Mouse (Mus musculus) T-helper 2 cell (primary cell): ENCODE results near the gene Rbm20.

ENCODE experiments used
- in situ Hi-C: fragments of 300-600 bp; cut with MboI, MseI; formaldehyde crosslinking; loops from one replicate; pipeline ENCODE4 v1.15.1; 2025; ENCODE audit warnings: high pct_unique_total_duplicates

Gene Rbm20

DNA sequence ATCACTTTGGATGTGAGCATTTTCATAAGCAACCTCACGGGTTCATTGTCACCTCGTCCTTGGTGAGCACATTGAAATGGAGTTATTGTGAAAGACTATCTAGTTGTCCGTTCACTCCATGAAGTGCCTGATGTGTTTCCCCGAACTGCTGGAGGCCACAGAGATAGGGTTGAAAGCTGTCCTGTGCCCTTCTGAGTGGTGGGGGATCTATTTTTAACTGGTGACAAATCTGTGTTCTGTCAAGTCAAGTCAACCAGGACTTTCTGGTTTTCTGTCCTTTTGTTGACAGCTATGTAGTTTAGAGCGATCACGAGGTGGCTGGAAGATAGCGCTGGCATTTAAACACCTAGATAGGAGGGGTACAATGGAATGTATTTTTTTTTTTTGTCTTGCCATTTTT, 39.4 kb downstream of the Rbm20 start:
- in situ Hi-C loops: no loop called here

DNA sequence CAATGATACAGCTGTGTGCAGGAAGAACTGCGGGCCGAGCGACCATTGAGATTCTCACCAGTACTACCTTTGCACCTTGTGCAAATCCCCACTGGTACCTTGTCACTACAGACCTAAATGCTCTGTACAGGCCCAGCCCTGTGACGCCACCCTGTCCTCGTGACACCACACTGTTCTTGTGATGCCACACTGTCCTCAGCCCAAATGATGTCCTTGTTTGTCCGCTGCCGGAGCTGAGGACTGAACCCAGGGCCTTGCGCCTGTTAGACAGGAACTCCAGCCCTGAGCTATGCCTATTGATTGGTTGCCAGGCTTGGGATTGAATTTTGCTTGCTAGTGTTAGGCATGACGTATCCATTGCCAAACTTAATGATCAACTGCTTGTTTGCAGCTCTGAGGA, 40.3 kb downstream of the Rbm20 start:
- in situ Hi-C loops: no loop called here

DNA sequence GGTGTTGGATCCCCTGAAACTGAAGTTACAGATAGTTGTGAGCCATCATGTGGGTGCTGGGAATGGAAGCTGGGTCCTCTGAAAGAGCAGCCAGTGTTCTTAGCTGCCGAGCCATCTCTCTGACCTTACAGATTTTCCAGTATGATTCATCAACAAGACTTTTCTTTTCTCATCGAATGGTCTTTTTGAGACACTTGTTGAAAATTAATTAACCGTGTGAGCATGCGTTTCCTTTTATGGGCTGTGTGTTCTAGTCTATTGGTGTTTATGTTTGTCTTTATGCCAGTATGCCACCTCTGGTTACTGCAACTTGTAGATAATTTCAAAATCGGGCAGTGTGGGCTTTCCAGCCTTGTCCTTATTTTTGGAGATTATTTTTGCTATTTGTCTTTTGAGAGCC, 45.1 kb downstream of the Rbm20 start:
- in situ Hi-C loops: no loop called here

DNA sequence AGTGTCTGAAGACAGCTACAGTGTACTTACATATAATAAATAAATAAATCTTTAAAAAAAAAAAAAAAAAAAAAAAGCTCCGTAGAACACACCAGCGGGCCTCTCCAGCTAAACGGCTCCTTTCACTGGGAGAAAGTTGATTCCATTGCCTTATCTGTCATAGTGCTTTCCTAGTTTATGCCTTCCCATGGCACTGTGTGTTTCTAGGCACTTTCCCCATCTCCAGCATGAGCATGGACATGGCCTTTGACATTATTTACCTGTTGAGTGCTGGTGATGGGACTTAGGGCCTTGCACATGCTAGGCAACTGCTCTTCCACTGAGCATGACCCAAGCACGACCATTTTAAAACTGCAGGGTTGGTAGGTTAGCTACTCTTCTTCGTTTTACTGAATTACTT, 46.9 kb downstream of the Rbm20 start:
- in situ Hi-C loops: no loop called here

DNA sequence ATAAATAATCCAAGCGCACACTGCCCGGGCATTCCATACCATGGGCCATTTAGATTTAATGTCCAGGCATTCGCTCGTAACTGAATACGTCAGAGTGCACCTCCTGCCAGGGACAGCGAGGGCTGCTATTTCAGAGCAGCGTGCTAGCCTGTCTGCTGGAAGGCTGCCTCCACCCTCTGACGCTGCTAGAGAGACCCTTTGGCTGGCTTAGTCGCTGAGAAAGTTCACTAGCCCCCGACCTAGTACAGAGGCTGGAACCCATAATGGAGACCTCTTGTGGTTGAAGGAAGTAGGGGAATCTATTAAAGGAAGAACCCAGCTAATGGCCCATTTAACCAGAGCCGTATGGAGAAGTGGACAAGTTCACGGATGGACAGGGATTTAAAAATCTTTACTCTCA, 49.2 kb downstream of the Rbm20 start:
- in situ Hi-C loops: loop anchor here (5.0 kb wide), 1 partner anchor 54 kb away; no protein-coding TSS in a partner anchor

- in situ Hi-C loops: loop anchor here (5.0 kb wide), 1 partner anchor 54 kb away; no protein-coding TSS in a partner anchor
These were observed 49.6 kb downstream of the Rbm20 start for GRCm38 (mm10) chr19:53726755-53727154.

DNA sequence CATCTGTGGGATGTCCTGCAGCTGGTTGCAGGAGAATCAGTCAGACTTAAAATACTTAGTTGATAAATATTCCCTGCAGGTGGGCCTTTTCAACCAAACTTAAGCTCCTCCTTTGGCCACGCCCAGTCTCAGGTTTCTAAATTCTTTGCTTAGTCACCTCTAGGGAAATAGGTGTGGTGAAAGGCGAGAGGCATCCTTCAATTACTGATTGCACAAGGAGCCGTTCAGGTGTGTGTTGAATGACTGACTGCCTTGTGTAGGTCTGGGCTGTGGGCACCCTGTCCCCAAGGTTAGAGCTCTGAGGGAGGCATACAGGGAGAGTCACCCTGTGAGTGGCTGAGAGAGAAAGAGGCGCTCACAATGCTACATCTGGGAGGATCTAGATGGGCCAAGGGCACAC, 50.2 kb downstream of the Rbm20 start:
- in situ Hi-C loops: loop anchor here (5.0 kb wide), 1 partner anchor 55 kb away; no protein-coding TSS in a partner anchor

- in situ Hi-C loops: loop anchor here (5.0 kb wide), 1 partner anchor 56 kb away; no protein-coding TSS in a partner anchor
These were observed 51.0 kb downstream of the Rbm20 start for GRCm38 (mm10) chr19:53727886-53728669.

GRCm38 (mm10) chr19:53729919-53730318, 52.8 kb downstream of the Rbm20 start:
- in situ Hi-C loops: loop anchor here (5.0 kb wide), 1 partner anchor 58 kb away; no protein-coding TSS in a partner anchor

GRCm38 (mm10) chr19:53731761-53732201, 54.7 kb downstream of the Rbm20 start:
- in situ Hi-C loops: no loop called here

DNA sequence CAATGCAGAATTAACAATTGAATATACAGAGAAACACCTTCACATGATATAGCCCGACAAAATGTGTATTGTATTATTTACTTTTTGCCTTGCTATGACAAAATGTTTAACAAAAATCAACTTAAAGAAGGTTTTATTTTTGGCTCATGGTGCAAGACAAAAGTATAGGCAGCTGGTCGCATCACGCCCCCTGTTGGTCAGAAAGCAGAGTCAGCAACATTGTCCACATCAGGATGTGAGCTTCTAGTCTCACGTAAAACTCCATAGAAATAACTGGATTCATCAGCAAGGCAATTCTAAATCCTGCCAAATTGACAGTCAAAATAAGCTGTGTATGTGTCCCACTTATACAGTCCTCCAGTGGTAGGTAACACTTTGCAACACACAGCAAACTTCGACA, 57.7 kb downstream of the Rbm20 start:
- in situ Hi-C loops: no loop called here

GRCm38 (mm10) chr19:53738701-53739131, 61.6 kb downstream of the Rbm20 start:
- in situ Hi-C loops: no loop called here

DNA sequence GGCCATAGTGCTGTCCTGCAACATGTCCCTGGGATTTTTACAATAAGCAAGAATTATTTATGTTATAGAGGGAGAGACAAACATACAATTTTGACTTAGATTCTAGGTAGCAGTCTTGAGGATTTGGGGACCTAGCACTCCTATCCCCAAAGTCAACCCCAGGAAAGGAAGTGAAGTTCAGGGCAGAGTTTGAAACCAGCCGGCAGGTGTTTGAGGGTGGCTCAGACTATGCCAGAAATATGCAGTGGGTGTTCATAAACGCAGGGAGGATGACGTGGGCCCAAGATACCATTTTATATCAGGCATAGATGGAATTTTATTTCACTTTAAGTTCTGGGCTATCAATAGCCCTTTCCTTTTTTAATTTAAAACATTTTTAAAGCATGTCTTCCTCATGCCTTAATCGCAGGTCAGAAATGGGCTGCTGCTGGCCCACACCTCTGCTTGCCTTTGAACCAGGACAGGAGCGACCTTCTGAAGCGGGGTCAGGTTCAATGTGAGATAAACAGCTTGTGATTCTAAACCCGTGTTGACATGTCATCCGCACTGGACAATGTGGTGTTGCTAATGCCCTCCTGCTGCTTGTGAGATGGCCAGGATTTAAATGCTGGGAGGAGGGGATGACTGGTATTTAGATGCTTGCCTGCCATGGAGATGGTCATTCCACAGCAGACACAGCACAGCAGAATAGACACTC, 62.6 kb downstream of the Rbm20 start:
- in situ Hi-C loops: no loop called here

DNA sequence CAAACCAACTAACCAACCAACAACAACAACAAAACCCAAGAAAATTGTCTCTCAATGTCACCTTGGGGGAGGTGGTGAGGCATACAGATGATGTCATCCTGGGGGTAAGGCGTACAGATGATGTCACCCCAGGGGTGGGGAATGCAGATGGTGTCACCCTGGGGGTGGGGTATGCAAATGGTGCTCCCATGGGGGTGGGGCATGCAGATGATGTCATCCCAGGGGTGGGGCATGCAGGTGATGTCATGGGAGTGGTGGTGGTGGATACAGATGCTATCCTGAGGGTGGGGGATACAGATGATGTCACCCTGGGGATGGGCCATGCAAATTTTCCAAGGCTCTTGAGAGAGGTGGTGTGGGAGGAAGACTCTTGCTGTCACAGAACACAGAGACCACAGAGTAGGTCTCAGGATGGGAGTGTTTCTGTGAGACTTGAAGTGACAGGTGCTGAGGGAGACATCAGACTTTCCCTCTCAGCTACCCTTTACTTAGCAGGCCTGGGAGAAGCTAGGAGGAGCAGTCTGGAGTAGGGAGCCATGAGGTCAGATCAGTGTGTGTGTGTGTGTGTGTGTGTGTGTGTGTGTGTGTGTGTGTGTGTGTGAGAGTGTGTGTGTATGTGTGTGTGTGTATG, 63.8 kb downstream of the Rbm20 start:
- in situ Hi-C loops: no loop called here

DNA sequence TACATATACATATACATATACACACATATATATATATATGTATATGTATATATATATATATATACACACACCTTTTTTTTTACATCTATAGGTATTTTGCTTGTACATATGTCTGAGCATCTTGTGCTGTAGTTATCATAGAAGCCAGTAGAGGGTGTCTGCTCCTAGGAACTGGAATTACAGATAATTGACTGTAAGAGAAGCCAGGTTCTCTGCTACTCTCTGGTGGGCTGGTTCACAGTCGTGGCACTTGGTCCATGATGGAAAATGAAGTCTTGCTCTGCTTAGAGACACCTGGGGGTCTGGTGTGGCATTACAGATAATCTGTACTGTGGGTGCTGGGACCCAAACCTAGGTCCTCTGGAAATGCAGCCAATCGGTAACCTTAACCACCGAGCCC, 64.8 kb downstream of the Rbm20 start:
- in situ Hi-C loops: no loop called here

- in situ Hi-C loops: no loop called here
These were observed 68.2 kb downstream of the Rbm20 start for GRCm38 (mm10) chr19:53745354-53745753.

DNA sequence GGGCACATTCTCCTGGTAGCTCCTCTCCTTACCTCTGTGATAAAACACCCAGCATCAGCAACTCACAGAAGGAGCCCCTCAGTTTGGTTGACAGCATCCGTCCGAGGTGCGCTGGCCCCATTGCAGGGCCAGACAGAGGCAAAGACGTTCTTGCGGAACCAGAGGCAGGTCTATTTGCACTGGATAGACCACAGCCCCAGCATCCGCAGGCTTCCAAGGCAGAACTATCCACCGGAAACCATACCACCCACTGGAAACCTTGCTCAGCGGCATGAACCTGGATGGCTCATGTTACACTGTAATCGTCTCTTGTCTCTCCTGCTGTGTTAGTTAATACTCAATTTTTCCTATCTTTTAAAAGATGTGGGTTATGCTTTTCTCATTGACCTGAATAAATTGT, 69.0 kb downstream of the Rbm20 start:
- in situ Hi-C loops: no loop called here

GRCm38 (mm10) chr19:53748236-53748775, 71.2 kb downstream of the Rbm20 start:
- in situ Hi-C loops: no loop called here

- in situ Hi-C loops: no loop called here
These were observed 72.2 kb downstream of the Rbm20 start for GRCm38 (mm10) chr19:53749326-53749725.

- in situ Hi-C loops: loop anchor here (25.0 kb wide), 1 partner anchor 1286 kb away; no protein-coding TSS in a partner anchor
These were observed 74.5 kb downstream of the Rbm20 start for GRCm38 (mm10) chr19:53751420-53752185.

DNA sequence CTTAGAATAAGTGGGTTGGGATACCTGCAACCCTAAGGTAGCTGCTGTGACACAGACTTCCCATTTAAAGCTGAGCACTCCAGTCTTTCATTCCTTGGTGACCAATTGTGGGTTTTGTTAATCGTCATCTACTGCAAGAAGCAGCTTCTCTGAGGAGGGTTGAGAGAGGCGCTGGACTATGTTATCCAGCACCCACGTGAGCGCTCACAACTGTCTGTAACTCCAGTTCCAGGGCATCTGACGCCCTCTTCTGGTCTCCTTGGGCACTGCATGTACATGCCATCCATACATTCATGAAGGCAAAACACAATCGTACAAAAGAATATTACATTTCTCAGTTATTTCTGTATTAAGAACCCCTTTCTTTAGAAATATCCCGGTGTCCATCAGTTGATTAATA, 75.9 kb downstream of the Rbm20 start:
- in situ Hi-C loops: loop anchor here (25.0 kb wide), 1 partner anchor 1284 kb away; no protein-coding TSS in a partner anchor
